Mouse (Mus musculus) CH12.LX (cell line): Measurements from ENCODE around the gene Magea2. TPM values are rescaled to one million over a fixed set of nuclear protein-coding genes. Genes with fewer than 3 reads are reported as not detected.
"Not testable (repeated sequence)": the region's sequence is repeated elsewhere in the genome, so short reads cannot be mapped to it uniquely, and the experiment has no call there.

Experiments used
- DNase-seq: peaks from one replicate; pipeline ENCODE4 v3.0.0-alpha.2; 2013; ENCODE audit errors: extremely low read depth
- H3K27ac ChIP-seq: 2 replicates; pipeline ENCODE4 v1.5.1; 2012; ENCODE audit warnings: low read depth, mild to moderate bottlenecking, control low read depth, moderate library complexity; ENCODE audit not compliant: insufficient read depth
- H3K27me3 ChIP-seq: replicated peaks from 2 replicates; pipeline ENCODE3; 2012; ENCODE audit warnings: inconsistent platforms
- H3K36me3 ChIP-seq, 2 experiments: replicated peaks in 1 of 2; 2 replicates each; pipeline versions ENCODE3 to v1.6.1; 2012; ENCODE audit warnings: inconsistent platforms in 1 of 2, low read length in 1 of 2, mild to moderate bottlenecking in 1 of 2, mixed read lengths in 1 of 2, moderate library complexity in 1 of 2; ENCODE audit not compliant: control insufficient read depth in 1 of 2, insufficient read depth in 1 of 2
- H3K4me1 ChIP-seq, 2 experiments: 2 replicates each; pipeline ENCODE4 v1.6.1; 2012; ENCODE audit warnings: inconsistent platforms in 1 of 2, moderate library complexity in 1 of 2; ENCODE audit not compliant: insufficient read depth in 2 of 2, control insufficient read depth in 1 of 2
- H3K4me2 ChIP-seq: 2 replicates; pipeline ENCODE4 v1.6.1; 2012; ENCODE audit warnings: low read depth, mild to moderate bottlenecking, control low read depth; ENCODE audit not compliant: poor library complexity, insufficient read depth, severe bottlenecking
- H3K4me3 ChIP-seq, 3 experiments: fragments of 150-350 bp in 1 of 3; sonication (generic) in 1 of 3; replicated peaks in 1 of 3; 2 replicates each; pipeline versions ENCODE3 to v1.5.1; 2011 to 2012; ENCODE audit warnings: low read depth in 2 of 3, low read length in 2 of 3, mild to moderate bottlenecking in 2 of 3, moderate library complexity in 2 of 3, control low read depth in 1 of 3, improper control_type of control experiment in 1 of 3, inconsistent platforms in 1 of 3, mixed read lengths in 1 of 3; ENCODE audit not compliant: poor library complexity in 1 of 3
- H3K79me2 ChIP-seq: replicated peaks from 2 replicates; pipeline ENCODE4 v1.6.1; 2012; ENCODE audit warnings: mild to moderate bottlenecking, moderate library complexity; ENCODE audit not compliant: control insufficient read depth, poor library complexity, insufficient read depth, severe bottlenecking; ENCODE audit errors: extremely low read depth
- H3K9ac ChIP-seq: 2 replicates; pipeline ENCODE4 v1.6.1; 2012; ENCODE audit warnings: low read depth, mild to moderate bottlenecking, control low read depth, moderate library complexity; ENCODE audit not compliant: insufficient read depth
- H3K9me3 ChIP-seq: replicated peaks from 2 replicates; pipeline ENCODE3; 2012; ENCODE audit warnings: low read length, inconsistent platforms, mixed read lengths
- CTCF ChIP-seq, 2 experiments: IDR thresholded peaks in 1 of 2; conservative IDR thresholded peaks in 1 of 2; 2 replicates each; pipeline ENCODE4 v1.5.1; 2011 to 2012; ENCODE audit warnings: low read depth in 2 of 2, low read length in 2 of 2, improper control_type of control experiment in 1 of 2, inconsistent platforms in 1 of 2, mild to moderate bottlenecking in 1 of 2, moderate library complexity in 1 of 2
- EP300 ChIP-seq: IDR thresholded peaks from 2 replicates; pipeline ENCODE4 v1.6.1; 2011; ENCODE audit warnings: low read length, improper control_type of control experiment
- RAD21 ChIP-seq: IDR thresholded peaks from 2 replicates; pipeline ENCODE4 v1.6.1; 2011; ENCODE audit warnings: low read depth, mild to moderate bottlenecking, low read length, improper control_type of control experiment, moderate library complexity
- SMC3 ChIP-seq: IDR thresholded peaks from 2 replicates; pipeline ENCODE4 v1.6.1; 2011; ENCODE audit warnings: low read depth, low read length, improper control_type of control experiment
- dilution Hi-C: fragments of 300-500 bp; cut with MboI; formaldehyde crosslinking; loops from 2 replicates; pipeline ENCODE4 v1.14.3; 2020; ENCODE audit warnings: low sequenced_read_pairs; ENCODE audit not compliant: extremely low pct_unique_long_range_greater_than_20kb, extremely low pct_ligation_motif_present
- in situ Hi-C: fragments of 300-500 bp; cut with MboI; formaldehyde crosslinking; loops from 3 replicates; pipeline ENCODE4 v1.14.3; 2019; ENCODE audit warnings: low sequenced_read_pairs, low pct_ligation_motif_present, low pct_unique_long_range_greater_than_20kb, mixed read lengths
- polyA plus RNA-seq: library from polyadenylated mRNA; unstranded; fragments of >175 nt; gene quantifications from 2 replicates; pipeline ENCODE4 v1.2.1, GENCODE M21; 2012; ENCODE audit warnings: low read depth; ENCODE audit not compliant: insufficient read length
- total RNA-seq, 2 experiments: library from RNA; depleted of rRNA; stranded (reverse); fragments of 300-350 nt in 1 of 2; fragments of >200 nt in 1 of 2; gene quantifications; 2 replicates each; pipeline ENCODE4 v1.2.3; 2012 to 2014

Magea2 gene
- total RNA-seq (2012; rRNA removed) (not detected in 2 replicates), total RNA-seq (2014; rRNA removed) (not detected in 2 replicates), polyA plus RNA-seq (not detected in 2 replicates)

GRCm38 (mm10) chrX:155093566-155093965 lies at the start of gene Magea2:
Gene Magea2 (minus strand): TSS chrX:155093666.
- dilution Hi-C loops, in situ Hi-C loops: not testable (repeated sequence)

GRCm38 (mm10) chrX:155128312-155128711 lies 34.8 kb upstream of the Magea2 start, which contains the start of gene Cldn34b2:
Gene Cldn34b2 (minus strand): TSS chrX:155128412.
- in situ Hi-C loops = loop anchor here (25.0 kb wide), 1 partner anchor 184 kb away; no protein-coding TSS in a partner anchor
- H3K79me2 ChIP-seq, H3K4me1 ChIP-seq, H3K27me3 ChIP-seq, H3K9me3 ChIP-seq, H3K27ac ChIP-seq, DNase-seq, dilution Hi-C loops, H3K4me2 ChIP-seq, H3K36me3 ChIP-seq, H3K9ac ChIP-seq, H3K4me3 ChIP-seq: not testable (repeated sequence)

More at GRCm38 (mm10) chrX:155093566-155093965, at the start of gene Magea2:
- not testable (repeated sequence) for H3K27ac ChIP-seq, H3K9ac ChIP-seq, H3K4me3 ChIP-seq, H3K4me2 ChIP-seq, H3K9me3 ChIP-seq, H3K27me3 ChIP-seq, H3K4me1 ChIP-seq, H3K79me2 ChIP-seq, DNase-seq, H3K36me3 ChIP-seq

DNA sequence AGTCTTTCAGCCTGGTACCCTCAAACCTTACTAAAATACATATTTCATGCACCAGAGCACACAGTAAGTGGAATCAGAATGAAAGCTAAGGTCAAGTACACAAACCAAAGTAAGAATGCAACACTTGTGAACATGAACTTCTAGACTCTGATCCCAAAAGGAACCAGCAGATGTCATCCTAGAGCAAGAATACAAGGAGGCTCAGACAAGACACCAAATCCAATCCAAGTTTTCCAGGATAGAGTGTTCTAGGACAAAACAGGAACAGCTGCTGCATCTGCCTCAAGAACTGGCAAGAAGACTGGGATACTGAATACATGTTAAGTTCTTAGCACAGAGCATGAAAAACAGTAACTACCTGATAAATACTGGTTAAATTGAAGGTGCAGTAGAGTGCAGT lies 4.6 kb upstream of the Magea2 start:
- in situ Hi-C loops = no loop called here

GRCm38 (mm10) chrX:155089693-155090092 lies 3.8 kb downstream of the Magea2 start, which contains the start of gene Magea1:
Gene Magea1 (minus strand): TSS chrX:155089793.
- H3K4me2 ChIP-seq, H3K36me3 ChIP-seq, H3K9me3 ChIP-seq, DNase-seq, H3K9ac ChIP-seq, H3K27ac ChIP-seq, in situ Hi-C loops, dilution Hi-C loops, H3K27me3 ChIP-seq, H3K4me1 ChIP-seq, H3K79me2 ChIP-seq, H3K4me3 ChIP-seq: not testable (repeated sequence)

More for the DNA sequence above, 4.6 kb upstream of the Magea2 start:
- dilution Hi-C loops = no loop called here
- H3K4me1 ChIP-seq = no peaks in the 10 kb centered on the region
- H3K36me3 ChIP-seq = no peaks in the 10 kb centered on the region
- no peaks in the 10 kb centered on the region for H3K27me3 ChIP-seq
- H3K79me2 ChIP-seq = no peaks in the 10 kb centered on the region
- peak; percentile 2 for DNase-seq
- no peak overlapping the region for H3K4me3 ChIP-seq
- no peaks in the 10 kb centered on the region for H3K9me3 ChIP-seq
- no peak overlapping the region for H3K9ac ChIP-seq
- no peak overlapping the region for H3K4me2 ChIP-seq
- H3K27ac ChIP-seq = no peak overlapping the region
- TF ChIP-seq SMC3 (peak; percentile 45), CTCF (conservative IDR thresholded peaks at IDR 0.05 in 1 of 2, IDR thresholded peaks at IDR 0.05 in 1 of 2; ENCODE audit: low read depth in 2 of 2, low read length in 2 of 2) (peak in 1 of 2 experiments; percentile 51; a peak in 2 of 4 replicates), RAD21 (peak; percentile 45), EP300 (no peak)

GRCm38 (mm10) chrX:155063045-155063444 lies 30.4 kb downstream of the Magea2 start, which contains the start of gene Magea5:
Gene Magea5 (minus strand): TSS chrX:155063145.
- H3K27me3 ChIP-seq, H3K9ac ChIP-seq, H3K27ac ChIP-seq, H3K4me2 ChIP-seq, H3K79me2 ChIP-seq, DNase-seq, H3K36me3 ChIP-seq, H3K4me3 ChIP-seq, in situ Hi-C loops, H3K9me3 ChIP-seq, dilution Hi-C loops, H3K4me1 ChIP-seq: not testable (repeated sequence)

DNA sequence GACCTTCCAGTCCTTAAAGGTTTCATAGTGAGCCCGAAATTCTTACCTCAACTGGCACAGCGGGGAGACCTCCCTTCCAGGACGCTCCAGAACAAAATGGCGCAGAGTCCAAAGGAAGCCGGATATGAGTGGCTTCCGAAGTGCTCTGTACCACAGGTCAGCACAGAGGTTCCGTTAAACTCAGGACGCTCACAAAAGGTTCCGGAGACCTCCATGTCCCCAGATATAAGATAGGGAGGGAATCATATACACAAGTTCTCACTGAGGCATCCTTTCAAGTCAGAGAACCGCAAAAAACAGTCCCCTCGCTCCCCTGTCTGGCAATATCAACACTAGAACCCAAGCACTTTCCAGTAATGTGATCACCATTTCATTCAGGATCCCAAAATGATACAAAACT lies 97.7 kb downstream of the Magea2 start, which contains the start of gene Magea8:
Gene Magea8, minus strand, starts transcription at position 101 of the 400 bp plus-strand sequence.
- H3K36me3 ChIP-seq, H3K27ac ChIP-seq, H3K79me2 ChIP-seq, H3K27me3 ChIP-seq, H3K4me2 ChIP-seq, H3K4me1 ChIP-seq, in situ Hi-C loops, H3K9me3 ChIP-seq, H3K4me3 ChIP-seq, H3K9ac ChIP-seq, dilution Hi-C loops, DNase-seq: not testable (repeated sequence)
